Mouse (Mus musculus) activated CD4-positive, CD25-positive, alpha-beta regulatory T cell, adult 4 months (primary cell): Measurements from ENCODE around the gene Pde6d. TPM values are rescaled to one million over a fixed set of nuclear protein-coding genes. Genes with fewer than 3 reads are reported as not detected.
A peak's percentile ranks its signal among the peaks of the same experiment; 100 is the strongest.

Experiments used
- ATAC-seq: one replicate; pipeline ENCODE4 v1.8.0; 2017
- polyA plus RNA-seq, 2 experiments: library from polyadenylated mRNA; unstranded; fragments of 100-300 nt; shearing (Covaris generic); gene quantifications; one replicate each; pipeline ENCODE4 v1.2.1; 2017

Gene Pde6d
- 10 to 100 TPM; 17.1 to 22.3 TPM for polyA plus RNA-seq

- peak; percentile 94 for ATAC-seq
These were observed at the start of gene Pde6d, which contains the start of gene Cops7b for GRCm38 (mm10) chr1:86582451-86583096. Gene Pde6d, minus strand, starts transcription at chr1:86582629. Gene Cops7b, plus strand, starts transcription at chr1:86582904.

DNA sequence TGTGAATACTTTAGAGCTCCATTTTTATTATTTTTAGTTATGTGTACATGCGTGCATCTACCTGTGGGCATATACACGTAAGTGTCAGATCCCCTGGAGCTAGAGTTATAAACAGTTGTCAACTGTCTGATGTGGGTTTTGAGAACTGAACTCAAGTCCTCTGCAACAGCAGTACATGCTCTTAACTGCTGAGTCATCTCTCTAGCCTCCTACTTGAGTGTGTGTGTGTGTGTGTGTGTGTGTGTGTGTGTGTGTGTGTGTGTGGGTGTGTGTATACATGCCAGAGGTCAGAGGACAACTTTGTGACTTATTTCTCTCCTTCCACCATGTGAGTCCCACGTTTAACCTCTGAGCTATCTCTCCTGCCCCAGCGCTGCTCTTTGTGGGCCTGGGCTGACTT, 48.1 kb upstream of the Pde6d start:
- no peak for ATAC-seq

DNA sequence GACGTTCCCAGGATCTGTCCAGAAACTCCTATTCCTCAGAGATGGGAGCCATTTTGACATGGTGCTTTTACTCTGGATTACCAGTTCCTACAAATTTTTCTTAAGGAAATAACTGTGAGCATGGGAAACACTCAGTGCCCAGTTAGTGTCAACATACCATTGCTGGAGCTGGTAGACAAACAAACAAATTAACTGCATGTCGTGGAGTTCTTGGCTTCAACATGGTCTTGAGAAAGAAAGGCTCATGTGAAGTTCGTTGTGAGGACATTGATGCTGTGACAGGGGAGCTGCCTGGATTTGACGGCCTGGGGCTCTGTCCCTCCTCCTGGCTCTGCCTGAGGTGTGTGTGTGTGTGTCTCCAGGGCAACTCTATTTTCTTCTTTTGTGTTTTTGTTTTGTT, 47.5 kb upstream of the Pde6d start:
- ATAC-seq, result no peak

- no peak for ATAC-seq
These were observed 45.8 kb upstream of the Pde6d start for GRCm38 (mm10) chr1:86628270-86628669.

DNA sequence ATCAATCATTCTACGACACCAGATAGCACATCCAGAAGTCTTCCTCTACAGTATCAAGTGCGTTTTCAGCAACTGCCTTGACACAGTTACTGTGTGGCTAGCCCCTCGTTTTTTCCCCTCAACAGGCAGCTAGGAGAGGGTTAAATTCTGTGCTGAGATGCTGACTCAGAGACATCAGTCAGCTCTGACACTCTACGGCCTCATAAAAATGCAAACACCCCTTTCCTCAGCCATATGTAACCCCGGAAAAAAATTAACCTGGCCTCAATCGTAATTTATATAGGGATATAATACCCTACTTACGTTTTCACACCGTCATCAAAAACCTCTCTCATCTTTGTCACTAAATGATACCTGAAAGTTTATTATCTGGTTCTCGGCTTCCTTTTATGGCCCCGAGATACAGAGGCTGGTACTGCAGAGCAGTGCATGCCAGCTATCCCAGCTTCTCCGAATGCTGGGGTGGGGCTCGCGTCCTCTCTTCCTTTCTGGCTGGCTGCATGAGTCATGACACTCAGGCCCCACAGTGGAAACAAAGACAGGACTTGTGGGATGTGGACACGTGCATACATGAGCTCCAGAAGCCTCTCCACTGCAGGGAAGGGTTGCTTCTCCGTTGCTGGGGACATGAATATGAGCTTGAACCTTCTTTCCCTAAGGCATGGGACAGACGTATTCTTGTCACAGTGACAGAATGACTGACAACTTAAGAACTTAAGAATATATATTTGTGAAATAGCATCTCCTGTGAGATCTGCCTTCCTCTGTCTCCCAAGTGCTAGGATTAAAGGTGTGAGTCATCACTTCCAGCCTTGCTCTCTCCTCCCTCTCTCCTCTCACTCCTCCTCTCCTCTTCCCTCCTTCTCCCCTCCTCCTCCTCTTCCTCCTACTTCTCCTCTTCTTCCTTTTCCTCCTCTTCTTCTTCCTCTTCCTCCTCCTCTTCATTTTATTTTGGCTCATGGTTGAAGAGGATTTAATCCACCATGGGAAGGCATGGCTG, 40.9 kb upstream of the Pde6d start:
- ATAC-seq, result no peak

DNA sequence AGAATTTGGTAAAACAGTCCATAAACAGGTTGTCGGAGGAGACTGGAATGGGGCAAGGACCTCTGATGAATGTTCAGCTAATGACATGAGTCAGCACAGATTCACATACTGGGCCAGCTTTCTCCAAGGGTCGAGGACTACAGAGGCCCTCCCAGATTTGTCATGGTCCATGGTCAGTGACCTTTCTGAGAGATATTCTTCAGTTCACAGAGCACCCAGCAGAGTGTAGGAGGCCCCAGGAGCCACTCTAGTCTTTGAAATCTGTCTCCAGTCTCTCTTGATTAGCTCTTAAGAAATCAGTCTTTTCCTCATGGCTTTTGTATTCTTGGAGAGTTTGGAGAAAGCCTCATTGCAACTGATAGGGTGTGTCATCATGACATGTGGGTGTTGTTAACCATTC, 39.9 kb upstream of the Pde6d start:
- no peak for ATAC-seq

GRCm38 (mm10) chr1:86618454-86619125, 36.2 kb upstream of the Pde6d start:
- no peak for ATAC-seq

DNA sequence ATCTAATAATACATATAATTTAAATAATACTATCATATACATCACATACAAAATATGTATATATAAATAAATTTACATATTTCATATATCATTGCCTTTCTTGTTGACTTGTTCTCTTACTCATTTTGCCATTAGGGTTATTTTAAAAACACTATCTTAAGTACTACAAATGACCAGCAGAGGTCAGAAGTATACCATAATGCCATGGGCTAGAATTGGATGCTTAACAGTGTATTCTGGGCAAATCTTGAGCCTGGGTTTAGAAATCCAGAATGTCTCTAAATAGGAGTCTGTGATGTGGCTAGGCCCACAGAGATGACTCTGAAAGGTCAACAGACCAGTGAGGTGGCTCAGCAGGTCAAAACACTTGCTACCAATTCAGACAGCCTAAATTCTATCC, 31.8 kb upstream of the Pde6d start:
- peak; percentile 43 for ATAC-seq

DNA sequence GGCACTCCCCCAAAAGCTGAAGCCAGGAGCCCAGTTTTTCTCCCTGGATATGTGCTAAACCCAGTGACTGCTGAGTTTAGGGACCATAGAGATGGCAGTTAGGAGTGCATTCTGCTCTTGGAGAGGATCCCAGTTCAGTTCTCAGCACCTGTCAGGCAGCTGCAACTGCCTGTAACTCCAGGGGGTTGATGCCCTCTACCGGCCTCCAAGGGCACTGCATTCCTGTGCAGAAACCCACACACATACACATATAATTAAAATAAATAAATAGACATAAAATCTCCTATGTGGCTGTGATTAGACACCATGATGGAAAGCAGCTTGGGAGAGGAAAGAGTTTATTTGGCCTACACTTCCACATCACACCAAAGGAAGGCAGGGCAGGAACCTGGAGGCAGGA, 29.7 kb upstream of the Pde6d start:
- ATAC-seq, result no peak

- ATAC-seq, result no peak
These were observed 28.5 kb upstream of the Pde6d start for GRCm38 (mm10) chr1:86610954-86611353.

DNA sequence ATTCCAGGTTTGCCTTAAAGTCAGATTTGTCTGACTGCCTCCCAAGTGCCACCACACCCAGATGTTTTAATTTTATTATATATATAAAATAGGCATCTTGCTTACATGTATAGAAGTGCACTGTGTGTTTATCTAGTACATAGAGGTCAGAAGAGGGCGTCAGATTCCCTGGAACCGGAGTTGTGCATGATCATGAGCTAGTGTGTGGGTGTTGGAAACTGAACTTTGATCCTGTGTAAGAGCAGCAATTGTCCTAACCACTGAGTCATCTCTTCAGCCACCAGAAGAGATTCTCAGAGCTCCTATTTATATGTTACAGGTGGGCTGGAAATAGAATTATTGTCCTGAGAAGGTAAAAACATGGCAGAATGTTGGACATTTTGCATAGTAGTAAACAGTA, 17.7 kb upstream of the Pde6d start:
- no peak for ATAC-seq

DNA sequence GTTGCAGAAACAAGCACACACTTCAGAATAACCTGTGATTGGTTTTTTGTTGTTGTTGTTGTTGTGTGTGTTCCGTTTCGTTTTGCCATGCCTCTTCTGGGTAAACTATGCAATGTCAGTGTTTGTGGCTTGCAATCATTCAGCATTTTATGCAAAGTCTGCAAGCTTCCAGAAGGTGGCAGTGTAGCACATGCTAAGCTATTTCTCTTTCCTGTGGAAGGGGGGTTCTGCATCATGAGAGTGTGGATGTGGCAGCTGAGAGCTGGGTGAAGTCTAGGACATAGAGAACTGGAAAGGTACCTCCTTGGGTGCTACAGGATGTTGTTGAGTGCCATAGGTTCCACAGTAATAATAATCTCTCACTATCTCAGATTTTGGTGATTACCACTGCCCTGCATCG, 16.1 kb upstream of the Pde6d start:
- peak; percentile 23 for ATAC-seq

DNA sequence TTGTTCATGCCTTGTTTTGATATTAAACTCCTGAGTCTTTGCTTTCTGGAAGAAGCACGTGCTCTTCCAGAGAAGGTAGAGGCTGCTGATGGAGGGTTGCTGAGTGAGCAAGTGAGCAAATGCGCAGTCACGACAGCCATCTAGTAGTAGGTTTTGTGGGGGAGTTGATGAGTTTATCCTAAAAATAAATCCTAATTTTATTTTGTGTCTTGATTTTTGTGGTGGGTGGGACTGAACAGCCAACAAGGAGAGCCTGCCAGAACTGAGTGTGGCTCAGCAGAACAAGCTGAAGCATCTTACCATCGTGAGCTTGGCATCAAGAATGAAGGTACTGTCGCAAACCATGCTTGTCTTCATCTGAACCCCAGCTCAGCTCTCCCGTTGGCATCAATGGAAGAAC, 14.1 kb upstream of the Pde6d start:
- no peak for ATAC-seq

- no peak for ATAC-seq
These were observed 12.9 kb upstream of the Pde6d start for GRCm38 (mm10) chr1:86595315-86595714.

GRCm38 (mm10) chr1:86594539-86594938, 12.1 kb upstream of the Pde6d start:
- ATAC-seq, result no peak

GRCm38 (mm10) chr1:86586992-86587391, 4.6 kb upstream of the Pde6d start:
- peak; percentile 16 for ATAC-seq

DNA sequence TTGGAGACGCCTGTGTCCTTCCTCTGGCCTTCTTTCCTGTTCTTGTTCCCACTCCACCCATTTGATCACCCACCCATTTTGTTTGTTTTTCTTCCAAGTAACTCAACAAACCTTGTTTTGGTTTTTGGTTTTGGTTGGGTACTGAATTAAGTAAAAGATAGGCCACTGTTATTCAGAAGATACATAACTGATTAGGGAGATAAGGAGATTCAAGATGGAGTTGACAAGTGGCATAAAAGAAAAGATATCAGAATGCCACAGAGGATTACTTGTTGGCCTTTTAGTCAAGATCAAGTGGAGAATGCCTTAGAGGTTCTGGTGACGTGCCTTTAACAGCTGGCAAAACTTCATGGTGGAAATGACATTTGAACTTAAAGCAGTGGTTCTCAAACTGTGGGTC, 1.3 kb upstream of the Pde6d start:
- ATAC-seq, result no peak

GRCm38 (mm10) chr1:86581692-86582450, 558 bp downstream of the Pde6d start:
- peak; percentile 60 for ATAC-seq

- no peak for ATAC-seq
These were observed 2.0 kb downstream of the Pde6d start for GRCm38 (mm10) chr1:86580426-86580825.

GRCm38 (mm10) chr1:86571941-86572340, 10.5 kb downstream of the Pde6d start:
- ATAC-seq, result no peak

DNA sequence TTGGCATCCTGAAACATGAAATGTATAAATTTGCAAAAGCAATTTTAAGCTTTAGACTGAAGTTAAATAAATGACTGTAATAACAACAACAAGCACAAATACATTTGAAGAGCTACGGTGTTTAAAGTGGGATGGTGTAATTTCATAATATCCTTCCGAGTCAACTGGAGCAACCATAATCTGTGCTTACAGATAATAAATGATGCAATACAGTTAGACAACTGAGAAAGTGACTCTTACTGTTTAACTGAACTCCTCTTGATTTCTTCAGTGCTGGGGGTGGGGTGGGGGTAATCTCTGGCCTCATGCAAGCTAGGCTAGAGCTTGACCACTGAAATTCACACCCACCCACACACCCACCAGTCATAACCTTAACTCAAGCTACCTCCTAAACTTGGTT, 11.0 kb downstream of the Pde6d start:
- no peak for ATAC-seq

GRCm38 (mm10) chr1:86569292-86569860, 13.1 kb downstream of the Pde6d start:
- no peak for ATAC-seq
